Mouse (Mus musculus): ENCODE measurements around the gene Tyw5.

Gene Tyw5

DNA sequence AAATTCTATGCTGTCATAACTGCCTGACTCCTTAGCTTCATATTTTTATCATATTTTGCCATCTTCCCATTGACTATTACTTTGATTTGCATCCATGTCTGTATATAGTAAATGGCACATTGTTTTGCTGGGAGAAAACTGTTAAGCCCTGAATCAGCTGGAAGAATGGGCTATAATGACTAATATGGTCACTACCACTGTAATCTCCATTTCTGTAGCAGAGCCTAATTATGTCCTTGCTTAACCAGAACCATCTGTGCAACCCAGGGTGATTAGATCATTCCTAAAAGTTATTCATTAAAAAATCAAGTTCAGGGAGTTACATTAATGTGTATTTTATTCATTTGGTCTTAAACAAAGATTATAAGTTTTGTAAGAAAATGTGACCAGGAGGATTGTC is 20.4 kb downstream of the Tyw5 start:
- DNase-seq (ENCODE audit: low spot score) = no peak

DNA sequence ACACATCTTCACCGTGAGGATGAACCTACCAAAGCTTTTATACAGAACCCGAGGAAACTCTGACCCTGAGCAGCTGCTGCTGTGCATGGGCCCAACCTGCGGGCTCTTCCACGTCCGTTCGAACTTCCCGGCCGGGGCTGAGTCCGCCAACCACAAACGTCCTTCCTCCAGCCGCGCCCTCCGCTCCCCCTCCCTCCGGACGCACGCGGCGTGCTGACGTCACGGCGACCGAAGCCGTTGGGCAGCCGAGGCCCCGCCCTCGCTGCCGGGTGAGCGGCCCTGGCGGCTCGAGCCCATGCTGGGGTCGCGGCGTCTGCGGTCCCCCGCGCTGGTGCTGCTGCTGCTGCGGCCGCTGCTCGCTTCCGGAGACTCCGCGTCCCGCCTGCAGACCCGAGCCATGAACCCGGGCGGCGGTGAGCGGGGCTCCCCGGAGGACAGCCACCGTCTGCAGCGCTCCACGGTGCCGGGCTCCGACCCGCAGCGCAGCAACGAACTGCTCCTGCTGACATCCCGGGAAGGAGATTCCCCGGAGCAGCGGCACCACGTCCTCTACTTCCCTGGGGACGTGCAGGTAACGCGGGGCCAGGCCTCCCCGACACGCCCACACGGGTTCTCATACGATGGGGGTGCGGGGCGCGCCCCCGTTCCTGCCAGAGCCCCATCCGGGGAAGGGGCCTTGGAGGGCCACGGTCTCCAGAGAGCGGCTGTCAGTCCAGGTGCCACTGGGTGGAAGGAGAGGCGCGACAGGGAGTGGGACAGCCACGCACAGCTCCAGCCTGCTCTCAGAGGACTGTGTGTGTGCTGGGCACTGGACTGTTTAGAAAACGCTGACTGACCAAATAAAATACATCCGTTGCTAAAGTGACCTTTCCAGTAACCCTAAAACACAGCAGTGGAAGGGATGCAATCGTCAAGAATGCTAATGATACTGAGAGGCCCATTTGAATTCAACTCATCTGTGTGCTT is 29.2 kb downstream of the Tyw5 start, which contains the start of gene 1700066M21Rik:
Gene 1700066M21Rik, plus strand, starts transcription at position 245 of the 966 bp plus-strand sequence.
- peak; percentile 86 for DNase-seq (ENCODE audit: low spot score)

DNA sequence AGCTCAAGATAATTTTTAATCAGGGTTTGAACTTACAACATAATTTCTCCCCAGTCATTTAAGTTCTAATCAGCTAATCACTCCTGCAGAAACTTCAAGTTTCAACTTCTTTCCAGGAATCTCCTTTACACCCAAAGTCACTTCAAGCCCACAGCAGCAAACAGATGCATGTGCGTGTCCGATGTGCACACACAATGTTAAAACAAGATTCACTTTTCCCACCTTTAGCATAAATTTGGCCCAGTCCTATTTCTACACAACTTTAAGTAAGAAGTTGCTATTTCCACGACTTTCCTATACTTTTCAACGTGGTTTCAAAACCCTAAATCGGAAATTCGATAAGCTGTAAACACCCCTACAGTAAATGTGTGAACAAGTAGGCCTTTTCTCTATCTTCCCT is 30.1 kb downstream of the Tyw5 start:
- no peak for DNase-seq (ENCODE audit: low spot score)

DNA sequence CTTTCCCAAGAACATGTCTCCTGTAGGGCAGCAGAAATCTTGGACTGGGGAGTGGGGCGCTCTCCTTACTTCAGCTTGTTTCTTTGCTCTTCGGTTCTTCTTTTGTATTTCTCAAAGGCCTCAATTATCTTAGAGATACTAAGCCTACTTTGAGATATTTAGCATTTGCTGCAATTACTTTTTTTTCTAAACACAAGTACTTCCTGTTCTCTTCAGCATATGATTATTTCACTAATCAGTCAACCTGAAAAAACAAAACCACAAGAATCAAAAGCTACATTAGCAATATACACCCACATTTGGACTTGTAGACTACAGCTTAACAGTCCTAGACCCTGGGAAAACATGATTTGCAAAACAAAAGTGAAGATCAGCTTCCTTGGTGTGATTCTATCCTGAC is 31.6 kb downstream of the Tyw5 start:
- DNase-seq (ENCODE audit: low spot score) = no peak

DNA sequence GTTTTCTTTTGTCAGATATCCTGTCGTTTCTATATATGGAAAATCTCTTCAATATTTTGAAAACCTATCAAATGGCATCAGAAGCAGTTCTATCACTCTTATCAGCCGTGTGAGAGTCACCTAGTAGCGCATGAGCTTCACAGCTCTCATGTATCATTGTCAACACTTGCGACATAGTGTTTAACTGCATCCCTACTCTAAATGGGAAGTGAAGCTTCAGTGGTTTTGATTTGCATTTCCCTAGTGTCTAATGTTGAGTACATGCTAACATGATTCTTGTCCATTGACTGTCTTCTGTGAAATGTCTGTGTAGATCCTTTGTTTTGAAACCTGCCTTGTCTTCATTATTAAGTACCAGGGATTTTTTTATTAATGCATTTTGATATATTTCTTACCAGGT is 36.5 kb downstream of the Tyw5 start:
- no peak for DNase-seq (ENCODE audit: low spot score)

DNA sequence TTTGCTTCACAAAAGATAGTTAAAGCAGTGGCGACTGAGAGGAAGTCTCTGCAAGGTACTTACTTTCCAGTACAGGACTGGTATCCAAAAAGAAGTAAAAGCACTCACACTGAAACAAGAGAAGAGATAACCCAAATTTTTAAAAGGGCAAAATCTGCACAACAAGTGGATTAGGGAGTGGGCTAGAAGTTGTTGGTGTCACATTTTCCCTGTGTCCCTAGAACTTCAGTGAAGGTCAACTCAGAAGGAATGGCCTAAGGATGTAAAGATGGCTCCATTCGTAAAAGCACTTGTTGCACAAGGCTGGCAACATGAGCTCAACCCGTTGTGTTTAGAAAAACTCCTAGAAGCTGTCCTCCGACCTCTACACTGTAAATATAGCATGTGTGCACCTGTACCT is 37.8 kb downstream of the Tyw5 start:
- DNase-seq (ENCODE audit: low spot score) = no peak

DNA sequence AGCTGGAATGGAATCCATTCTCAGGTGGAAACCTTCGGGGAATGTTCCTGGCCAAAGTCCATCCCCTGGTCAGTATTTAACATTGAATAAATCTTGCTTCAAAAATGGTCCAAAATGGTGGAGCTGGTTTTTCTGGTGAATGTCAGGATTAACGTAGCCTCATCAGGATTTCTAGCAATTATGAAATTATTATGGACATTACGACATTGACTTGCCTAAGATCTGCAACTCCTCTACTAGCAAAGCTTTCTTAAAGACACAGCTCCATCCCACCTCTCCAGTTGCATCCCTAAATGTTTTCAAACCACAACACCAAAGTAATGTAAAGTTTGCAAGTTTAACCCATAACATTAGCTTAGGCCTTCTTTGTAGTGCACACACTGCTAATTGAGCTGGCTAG is 39.5 kb downstream of the Tyw5 start:
- no peak for DNase-seq (ENCODE audit: low spot score)

DNA sequence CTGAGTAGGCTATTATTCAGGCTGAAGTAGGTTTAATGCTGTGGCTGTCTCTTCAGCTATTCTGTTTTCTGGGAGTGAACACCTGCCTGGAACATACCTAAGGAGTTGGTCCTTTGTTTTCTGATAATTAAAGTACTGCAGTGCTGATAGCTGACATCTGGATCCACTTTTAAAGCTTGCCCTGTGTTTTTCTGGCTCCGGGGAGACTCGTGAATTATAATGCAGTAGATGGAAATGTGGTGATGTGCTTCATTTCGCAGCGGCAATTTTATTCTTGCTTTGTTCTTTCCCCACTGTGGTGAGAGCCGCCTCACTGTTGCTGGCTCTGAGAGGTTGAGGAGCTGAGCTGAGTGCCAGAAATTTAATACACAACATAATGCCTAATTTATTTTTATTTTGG is 48.4 kb downstream of the Tyw5 start:
- no peak for DNase-seq (ENCODE audit: low spot score)

DNA sequence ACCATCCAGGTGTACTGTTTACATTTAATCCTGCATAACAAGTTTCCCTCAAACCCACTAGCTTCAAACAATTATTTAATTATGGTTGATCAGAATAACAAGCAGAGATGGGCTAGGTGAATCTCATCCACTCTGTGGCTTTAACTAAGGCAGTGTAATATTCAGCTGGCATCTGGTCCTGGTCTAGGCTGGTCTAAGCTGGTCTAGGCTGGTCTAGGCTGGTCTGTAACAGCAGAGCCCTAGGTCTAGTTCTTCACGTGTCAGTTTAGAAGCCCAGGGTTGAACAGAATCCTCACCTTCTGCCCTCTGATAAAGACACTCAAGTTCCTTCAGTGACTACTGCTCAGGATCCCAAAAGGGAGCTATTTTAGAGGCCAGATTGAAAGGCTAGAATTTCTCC is 55.0 kb downstream of the Tyw5 start:
- no peak for DNase-seq (ENCODE audit: low spot score)

DNA sequence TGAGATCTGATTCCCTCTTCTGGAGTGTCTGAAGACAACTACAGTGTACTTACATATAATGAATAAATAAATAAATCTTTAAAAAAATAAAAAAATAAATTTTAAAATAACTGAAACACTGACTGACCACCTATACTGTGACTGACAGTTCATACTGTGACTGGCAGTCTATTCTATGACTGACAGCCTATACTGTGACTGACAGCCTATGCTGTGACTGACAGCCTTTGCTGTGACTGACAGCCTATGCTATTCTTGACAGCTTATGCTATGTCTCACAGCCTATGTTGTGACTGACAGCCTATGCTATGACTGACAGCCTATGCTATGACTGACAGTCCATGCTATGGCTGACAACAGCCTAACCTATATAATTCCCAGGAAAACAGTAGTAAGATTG is 59.4 kb downstream of the Tyw5 start:
- DNase-seq (ENCODE audit: low spot score) = no peak

DNA sequence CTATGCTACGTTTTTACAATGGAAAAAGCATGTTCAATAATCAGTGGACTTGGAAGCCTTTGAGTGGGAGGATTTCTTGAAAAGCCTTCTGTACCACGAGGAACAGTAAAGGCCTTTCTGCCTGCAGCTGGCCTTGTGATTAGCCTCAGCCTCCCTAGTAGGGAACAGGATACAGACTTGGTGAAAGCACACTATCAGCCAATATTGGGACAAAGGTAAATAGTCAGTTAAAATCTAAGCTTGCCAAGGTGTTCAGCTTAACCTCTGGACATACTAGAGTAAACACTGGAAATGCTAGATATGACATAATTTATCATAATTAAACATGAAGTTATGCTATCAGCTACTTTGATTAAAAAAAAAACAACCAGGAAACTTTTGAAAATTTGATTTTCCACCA is 65.7 kb downstream of the Tyw5 start:
- no peak for DNase-seq (ENCODE audit: low spot score)

DNA sequence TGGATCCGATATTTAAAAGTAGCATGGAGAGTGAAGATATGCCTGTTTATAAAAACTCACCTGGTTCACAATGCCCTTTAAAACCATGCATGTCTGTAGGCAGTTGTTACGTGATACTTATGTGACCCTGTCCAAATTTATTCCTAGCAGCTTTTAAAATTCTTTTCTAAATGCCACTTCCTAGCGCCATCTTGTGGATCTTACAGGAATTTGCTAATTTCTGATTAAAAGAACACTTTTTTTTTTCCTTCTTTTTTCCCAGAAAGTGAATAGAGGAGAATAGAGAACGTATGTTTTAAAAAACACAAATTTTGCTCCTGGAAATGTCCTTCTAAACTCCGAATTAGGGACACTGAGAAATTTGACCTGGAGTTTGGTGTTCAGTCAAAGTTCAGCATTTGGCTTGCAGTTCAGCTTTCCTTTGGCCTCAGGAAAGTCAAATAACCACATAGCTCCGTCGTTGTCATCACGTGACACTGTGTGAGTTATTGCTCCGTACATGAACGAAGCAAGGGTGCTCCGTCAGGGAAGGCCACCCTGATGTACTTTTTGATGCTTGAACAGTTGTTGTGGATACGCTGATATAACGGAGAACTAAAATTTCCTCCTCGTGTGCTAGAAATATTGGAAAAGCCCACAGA is 67.6 kb downstream of the Tyw5 start:
- no peak for DNase-seq (ENCODE audit: low spot score)
